Mouse (Mus musculus) left cerebral cortex, adult 8-10 months (tissue): ENCODE data around the gene Myo1d. TPM values are rescaled to one million over a fixed set of nuclear protein-coding genes. Genes with fewer than 3 reads are reported as not detected.

ENCODE experiments used
- DNase-seq, 2 experiments: peaks; one replicate each; pipeline ENCODE4 v3.0.0; 2022; ENCODE audit warnings: low spot score in 2 of 2
- total RNA-seq, 4 experiments: library from RNA; stranded (reverse); gene quantifications; 2 replicates each; pipeline ENCODE4 v1.2.4; 2022

Gene Myo1d
- total RNA-seq, 4 experiments from 2014 or later, result 9.5 to 10.8 (median 10.7) TPM

- DNase-seq, result no peak
Observed at GRCm38 (mm10) chr11:80553046-80553445, 226.8 kb downstream of the Myo1d start.

- DNase-seq, result no peak
Observed at GRCm38 (mm10) chr11:80551634-80552033, 228.2 kb downstream of the Myo1d start.

- no peak for DNase-seq
Observed at GRCm38 (mm10) chr11:80550264-80550663, 229.6 kb downstream of the Myo1d start.

- DNase-seq, result no peak
Observed at GRCm38 (mm10) chr11:80549854-80550253, 230.0 kb downstream of the Myo1d start.

- no peak for DNase-seq
Observed at GRCm38 (mm10) chr11:80546233-80546632, 233.6 kb downstream of the Myo1d start.

- DNase-seq, result no peak
Observed at GRCm38 (mm10) chr11:80539056-80539455, 240.8 kb downstream of the Myo1d start.

- DNase-seq, result no peak
Observed at GRCm38 (mm10) chr11:80532966-80533365, 246.9 kb downstream of the Myo1d start.

- DNase-seq, result no peak
Observed at GRCm38 (mm10) chr11:80529149-80529548, 250.7 kb downstream of the Myo1d start.

- no peak for DNase-seq
Observed at GRCm38 (mm10) chr11:80527697-80528096, 252.1 kb downstream of the Myo1d start.

- DNase-seq, result no peak
Observed at GRCm38 (mm10) chr11:80524213-80524612, 255.6 kb downstream of the Myo1d start.

- no peak for DNase-seq
Observed at GRCm38 (mm10) chr11:80523410-80523809, 256.4 kb downstream of the Myo1d start.

- DNase-seq, result no peak
Observed at GRCm38 (mm10) chr11:80522852-80523251, 257.0 kb downstream of the Myo1d start.

- no peak for DNase-seq
Observed at GRCm38 (mm10) chr11:80521148-80521547, 258.7 kb downstream of the Myo1d start.

GRCm38 (mm10) chr11:80518421-80519367, 261.1 kb downstream of the Myo1d start:
- DNase-seq, result peak in 1 of 2 experiments; percentile 85

- no peak for DNase-seq
Observed at GRCm38 (mm10) chr11:80515895-80516294, 263.9 kb downstream of the Myo1d start.

GRCm38 (mm10) chr11:80515346-80515745, 264.5 kb downstream of the Myo1d start:
- no peak for DNase-seq

- DNase-seq, result no peak
Observed at GRCm38 (mm10) chr11:80513796-80514195, 266.0 kb downstream of the Myo1d start.

GRCm38 (mm10) chr11:80512313-80513056, 267.3 kb downstream of the Myo1d start:
- DNase-seq, result no peak

GRCm38 (mm10) chr11:80510124-80510523, 269.7 kb downstream of the Myo1d start:
- DNase-seq, result no peak

GRCm38 (mm10) chr11:80509176-80509506, 270.7 kb downstream of the Myo1d start:
- DNase-seq, result no peak

GRCm38 (mm10) chr11:80508361-80509175, 271.3 kb downstream of the Myo1d start:
- DNase-seq, result no peak

GRCm38 (mm10) chr11:80507791-80508190, 272.0 kb downstream of the Myo1d start:
- DNase-seq, result no peak
